Mouse (Mus musculus): ENCODE results near the gene Fam90a1a. TPM values are rescaled to one million over a fixed set of nuclear protein-coding genes. Genes with fewer than 3 reads are reported as not detected.

The Fam90a1a gene
- total and polyA plus RNA-seq, 3 experiments = not detected

GRCm38 (mm10) chr8:21981664-21982337 lies 23.3 kb downstream of the Fam90a1a start:
- no peak for TF ChIP-seq ZNF384 (IDR thresholded peaks at IDR 0.05; ENCODE audit: low read depth, low read length)
- no peak for TF ChIP-seq KAT2A (conservative IDR thresholded peaks at IDR 0.05; ENCODE audit: low read depth, low read length)
- peak; percentile 41 for TF ChIP-seq RAD21 (IDR thresholded peaks at IDR 0.05; ENCODE audit: low read depth, low read length)
- no peak for TF ChIP-seq MAFK (IDR thresholded peaks at IDR 0.05; ENCODE audit: borderline replicate concordance, low read depth, low read length)
- peak; percentile 38 for TF ChIP-seq SMC3 (IDR thresholded peaks at IDR 0.05; ENCODE audit: low read depth, low read length)
- TF ChIP-seq MXI1 (IDR thresholded peaks at IDR 0.05; ENCODE audit: low read depth, low read length) = no peak
- TF ChIP-seq ZC3H11A (IDR thresholded peaks at IDR 0.05; ENCODE audit: low read depth, low read length) = no peak
- TF ChIP-seq CTCF (IDR thresholded peaks at IDR 0.05 in 2 of 3, conservative IDR thresholded peaks at IDR 0.05 in 1 of 3; ENCODE audit: control insufficient read depth in 1 of 3, insufficient read depth in 1 of 3, low read depth in 2 of 3, low read length in 3 of 3, poor library complexity in 1 of 3, severe bottlenecking in 1 of 3) = peak; percentile 9 to 32 (median 21); a peak in 3 of 6 replicates

DNA sequence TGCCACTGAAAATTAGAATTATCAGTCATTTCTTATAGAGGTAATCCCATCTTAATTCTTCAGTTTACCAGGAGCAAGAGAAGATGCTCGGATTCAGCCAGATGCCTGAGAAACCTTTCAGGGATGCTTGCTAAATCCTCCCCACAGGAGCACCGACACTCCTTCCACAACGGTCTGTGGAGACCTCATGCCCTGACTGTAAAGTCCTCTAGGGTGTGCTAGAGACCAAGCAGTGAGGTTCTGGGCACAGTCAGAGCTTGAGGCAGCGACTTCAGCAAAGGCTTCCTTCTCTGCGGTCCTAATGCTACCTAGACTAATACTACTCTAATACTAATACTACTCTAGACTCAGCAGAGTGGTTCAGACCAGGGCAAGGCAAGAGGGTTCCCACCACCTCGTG lies 33.7 kb downstream of the Fam90a1a start:
- Histone ChIP-seq H3K9me3 (replicated peaks; ENCODE audit: insufficient read depth, low read length) (no peaks in the 10 kb centered on the region), H3K4me3 (ENCODE audit: control insufficient read depth in 1 of 2, insufficient read depth in 1 of 2, low read depth in 2 of 2, low read length in 2 of 2) (no peak overlapping the region), H3K4me1 (ENCODE audit: control insufficient read depth in 1 of 2, insufficient read depth in 2 of 2, low read length in 2 of 2) (no peaks in the 10 kb centered on the region), H3K9ac (ENCODE audit: control insufficient read depth, low read depth, low read length, poor library complexity, severe bottlenecking) (no peak overlapping the region), H3K79me2 (ENCODE audit: control insufficient read depth, insufficient read depth, low read length, poor library complexity) (no peaks in the 10 kb centered on the region), H3K27ac (ENCODE audit: control insufficient read depth, low read depth, low read length) (no peak overlapping the region), H3K36me3 (ENCODE audit: control insufficient read depth in 1 of 2, insufficient read depth in 2 of 2, low read length in 2 of 2) (peaks cover 0 to 12% of the 10 kb centered on the region in 2 experiments; a peak in 2 of 4 replicates), H3K27me3 (ENCODE audit: control insufficient read depth in 1 of 2, insufficient read depth in 2 of 2, low read length in 2 of 2) (no peaks in the 10 kb centered on the region)
- no peak for DNase-seq (ENCODE audit: low read depth, low spot score)
- TF ChIP-seq GABPA (IDR thresholded peaks at IDR 0.05; ENCODE audit: low read depth, low read length) (no peak), HCFC1 (IDR thresholded peaks at IDR 0.05; ENCODE audit: low read depth, low read length) (no peak), SIN3A (IDR thresholded peaks at IDR 0.05; ENCODE audit: low read length) (no peak), RAD21 (IDR thresholded peaks at IDR 0.05; ENCODE audit: low read depth, low read length) (peak; percentile 16), JUND (IDR thresholded peaks at IDR 0.05; ENCODE audit: low read depth, low read length) (no peak), GATA1 (IDR thresholded peaks at IDR 0.05; ENCODE audit: low read depth, low read length) (no peak), CTCF (IDR thresholded peaks at IDR 0.05 in 2 of 3, conservative IDR thresholded peaks at IDR 0.05 in 1 of 3; ENCODE audit: control insufficient read depth in 1 of 3, insufficient read depth in 1 of 3, low read depth in 2 of 3, low read length in 3 of 3, poor library complexity in 1 of 3, severe bottlenecking in 1 of 3) (0 out of 6 replicates have a peak, but pooled peaks of 1 of the 3 experiments have one; percentile 16), ZMIZ1 (IDR thresholded peaks at IDR 0.05; ENCODE audit: low read depth, low read length) (no peak), MAZ (IDR thresholded peaks at IDR 0.05; ENCODE audit: low read depth, low read length) (no peak)

More at GRCm38 (mm10) chr8:21981664-21982337, 23.3 kb downstream of the Fam90a1a start:
- no peak overlapping the region for H3K4me3 ChIP-seq (ENCODE audit: control insufficient read depth in 1 of 2, insufficient read depth in 1 of 2, low read depth in 2 of 2, low read length in 2 of 2)
- no peak overlapping the region for H3K27ac ChIP-seq (ENCODE audit: control insufficient read depth, low read depth, low read length)
- H3K27me3 ChIP-seq (ENCODE audit: control insufficient read depth in 1 of 2, insufficient read depth in 2 of 2, low read length in 2 of 2) = no peaks in the 10 kb centered on the region
- H3K79me2 ChIP-seq (ENCODE audit: control insufficient read depth, insufficient read depth, low read length, poor library complexity) = no peaks in the 10 kb centered on the region
- H3K4me1 ChIP-seq (ENCODE audit: control insufficient read depth in 1 of 2, insufficient read depth in 2 of 2, low read length in 2 of 2) = no peaks in the 10 kb centered on the region
- H3K9me3 ChIP-seq (replicated peaks; ENCODE audit: insufficient read depth, low read length) = no peaks in the 10 kb centered on the region
- no peak overlapping the region for H3K9ac ChIP-seq (ENCODE audit: control insufficient read depth, low read depth, low read length, poor library complexity, severe bottlenecking)
- no peak for DNase-seq (ENCODE audit: low read depth, low spot score)
- no peaks in the 10 kb centered on the region for H3K36me3 ChIP-seq (ENCODE audit: control insufficient read depth in 1 of 2, insufficient read depth in 2 of 2, low read length in 2 of 2)
